Mouse (Mus musculus) MEL (cell line): ENCODE measurements at regions not wholly inside any gene's neighbourhood (a gene's known extent, or its start where the extent isn't known, plus 50 kb on each side); places are given as distances from the start of the nearest gene placed in this dataset.

Experiments used
- DNase-seq: peaks from one replicate; pipeline ENCODE4 v3.0.0; 2011; ENCODE audit warnings: low read depth, low spot score
- H3K27ac ChIP-seq: 2 replicates; pipeline ENCODE4 v1.5.1; 2012; ENCODE audit warnings: low read depth, mild to moderate bottlenecking, control low read depth, low read length, moderate library complexity; ENCODE audit not compliant: control insufficient read depth
- H3K27me3 ChIP-seq, 2 experiments: fragments of 150-350 bp in 1 of 2; sonication (generic) in 1 of 2; 2 replicates each; pipeline ENCODE4 v1.6.1; 2012; ENCODE audit warnings: low read length in 2 of 2, mild to moderate bottlenecking in 2 of 2, improper control_type of control experiment in 1 of 2, moderate library complexity in 1 of 2; ENCODE audit not compliant: insufficient read depth in 2 of 2, control insufficient read depth in 1 of 2
- H3K36me3 ChIP-seq, 2 experiments: 2 replicates each; pipeline ENCODE4 v1.6.1; 2012 to 2014; ENCODE audit warnings: low read length in 2 of 2, improper control_type of control experiment in 1 of 2, inconsistent platforms in 1 of 2, mild to moderate bottlenecking in 1 of 2; ENCODE audit not compliant: insufficient read depth in 2 of 2, control insufficient read depth in 1 of 2
- H3K4me1 ChIP-seq, 2 experiments: fragments of 150-350 bp in 1 of 2; sonication (generic) in 1 of 2; 2 replicates each; pipeline ENCODE4 v1.6.1; 2012; ENCODE audit warnings: low read length in 2 of 2, improper control_type of control experiment in 1 of 2, mild to moderate bottlenecking in 1 of 2; ENCODE audit not compliant: insufficient read depth in 2 of 2, control insufficient read depth in 1 of 2
- H3K4me3 ChIP-seq, 2 experiments: fragments of 150-350 bp in 1 of 2; sonication (generic) in 1 of 2; 2 replicates each; pipeline ENCODE4 v1.5.1; 2012; ENCODE audit warnings: low read depth in 2 of 2, low read length in 2 of 2, mild to moderate bottlenecking in 2 of 2, moderate library complexity in 2 of 2, control low read depth in 1 of 2, improper control_type of control experiment in 1 of 2; ENCODE audit not compliant: control insufficient read depth in 1 of 2, insufficient read depth in 1 of 2
- H3K79me2 ChIP-seq: 2 replicates; pipeline ENCODE4 v1.6.1; 2012; ENCODE audit warnings: mild to moderate bottlenecking, low read length, moderate library complexity; ENCODE audit not compliant: control insufficient read depth, poor library complexity, insufficient read depth
- H3K9ac ChIP-seq: 2 replicates; pipeline ENCODE4 v1.6.1; 2012; ENCODE audit warnings: low read depth, mild to moderate bottlenecking, control low read depth, low read length, moderate library complexity; ENCODE audit not compliant: control insufficient read depth, poor library complexity, severe bottlenecking
- H3K9me3 ChIP-seq: fragments of 150-350 bp; sonication (generic); replicated peaks from 2 replicates; pipeline ENCODE4 v1.6.1; 2012; ENCODE audit warnings: mild to moderate bottlenecking, low read length, improper control_type of control experiment, moderate library complexity; ENCODE audit not compliant: insufficient read depth
- HCFC1 ChIP-seq: IDR thresholded peaks from 2 replicates; pipeline ENCODE4 v1.6.1; 2012; ENCODE audit warnings: low read depth, mild to moderate bottlenecking, inconsistent platforms, low read length, improper control_type of control experiment, moderate library complexity
- JUND ChIP-seq: IDR thresholded peaks from 2 replicates; pipeline ENCODE4 v1.6.1; 2011; ENCODE audit warnings: low read depth, mild to moderate bottlenecking, improper control_type of control experiment, low read length
- MAFK ChIP-seq: IDR thresholded peaks from 2 replicates; pipeline ENCODE4 v1.6.1; 2011; ENCODE audit warnings: low read depth, mild to moderate bottlenecking, low read length, improper control_type of control experiment, borderline replicate concordance
- MAZ ChIP-seq: IDR thresholded peaks from 2 replicates; pipeline ENCODE4 v1.6.1; 2012; ENCODE audit warnings: low read depth, mild to moderate bottlenecking, inconsistent platforms, low read length, improper control_type of control experiment
- MYC ChIP-seq: IDR thresholded peaks from 2 replicates; pipeline ENCODE4 v1.6.1; 2011; ENCODE audit warnings: low read depth, mild to moderate bottlenecking, low read length, improper control_type of control experiment, moderate library complexity
- NELFE ChIP-seq: IDR thresholded peaks from 2 replicates; pipeline ENCODE4 v1.6.1; 2011; ENCODE audit warnings: low read depth, low read length, improper control_type of control experiment
- NRF1 ChIP-seq: IDR thresholded peaks from 2 replicates; pipeline ENCODE4 v1.6.1; 2014; ENCODE audit warnings: low read depth, mild to moderate bottlenecking, inconsistent platforms, low read length, improper control_type of control experiment, moderate library complexity; ENCODE audit not compliant: poor library complexity, insufficient read depth, severe bottlenecking
- POLR2A ChIP-seq, 2 experiments: IDR thresholded peaks; 2 replicates each; pipeline ENCODE4 v1.6.1; 2011 to 2012; ENCODE audit warnings: low read length in 2 of 2, mild to moderate bottlenecking in 2 of 2, control low read depth in 1 of 2, improper control_type of control experiment in 1 of 2, low read depth in 1 of 2, moderate library complexity in 1 of 2; ENCODE audit not compliant: control insufficient read depth in 1 of 2, insufficient read depth in 1 of 2, poor library complexity in 1 of 2
- POLR2AphosphoS2 ChIP-seq: IDR thresholded peaks from 2 replicates; pipeline ENCODE4 v1.6.1; 2011; ENCODE audit warnings: low read length, improper control_type of control experiment
- POLR2AphosphoS5 ChIP-seq: IDR thresholded peaks from 2 replicates; pipeline ENCODE4 v1.6.1; 2012; ENCODE audit warnings: low read depth, borderline replicate concordance, mild to moderate bottlenecking, inconsistent platforms, low read length, moderate library complexity, mixed read lengths
- USF1 ChIP-seq: IDR thresholded peaks from 2 replicates; pipeline ENCODE4 v1.6.1; 2014; ENCODE audit warnings: low read depth, mild to moderate bottlenecking, inconsistent platforms, low read length, improper control_type of control experiment, moderate library complexity
- USF2 ChIP-seq, 2 experiments: IDR thresholded peaks; 2 replicates each; pipeline ENCODE4 v1.6.1; 2011 to 2012; ENCODE audit warnings: improper control_type of control experiment in 2 of 2, low read length in 2 of 2, borderline replicate concordance in 1 of 2, inconsistent platforms in 1 of 2, low read depth in 1 of 2, mild to moderate bottlenecking in 1 of 2; ENCODE audit not compliant: insufficient read depth in 1 of 2
- ZKSCAN1 ChIP-seq: IDR thresholded peaks from 2 replicates; pipeline ENCODE4 v1.6.1; 2012; ENCODE audit warnings: low read depth, mild to moderate bottlenecking, inconsistent platforms, low read length, improper control_type of control experiment, moderate library complexity

DNA sequence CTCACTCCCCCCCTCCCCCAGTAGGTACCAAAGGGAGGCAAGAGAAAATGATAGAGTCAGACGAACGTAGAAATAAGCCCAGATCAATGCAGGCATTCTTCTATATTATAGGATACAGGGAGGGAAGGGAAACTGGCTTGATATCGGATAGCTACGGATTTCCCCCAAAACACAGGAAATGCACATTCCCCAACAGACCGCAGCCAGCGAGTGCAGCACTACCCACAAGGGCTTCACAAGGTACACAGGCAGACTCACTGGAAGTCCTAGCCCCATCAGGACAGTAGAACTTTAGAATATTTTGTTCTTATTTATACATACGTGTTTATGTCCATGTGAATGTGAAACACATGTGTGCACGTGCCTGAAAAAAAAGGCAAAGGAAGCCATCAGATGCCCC lies 218.8 kb upstream of the Habp2 start:
- Histone ChIP-seq H3K9me3 (no peaks in the 10 kb centered on the region), H3K36me3 (no peaks in the 10 kb centered on the region), H3K4me1 (peaks cover 2 to 5% of the 10 kb centered on the region in 2 experiments; a peak in 1 of 4 replicates), H3K27ac (no peak overlapping the region), H3K4me3 (no peak overlapping the region), H3K79me2 (no peaks in the 10 kb centered on the region), H3K27me3 (peaks cover 0 to 2% of the 10 kb centered on the region in 2 experiments; a peak in 1 of 4 replicates), H3K9ac (no peak overlapping the region)
- TF ChIP-seq POLR2A (IDR thresholded peaks at IDR 0.05; ENCODE audit: control insufficient read depth in 1 of 2, insufficient read depth in 1 of 2, low read depth in 1 of 2, low read length in 2 of 2, poor library complexity in 1 of 2) (no peak), ZKSCAN1 (no peak), MAFK (no peak), POLR2AphosphoS5 (no peak)
- no peak for DNase-seq

- H3K79me2 ChIP-seq, result no peaks in the 10 kb centered on the region
- TF ChIP-seq HCFC1, result no peak
- TF ChIP-seq POLR2AphosphoS5, result no peak
- no peak for TF ChIP-seq POLR2AphosphoS2
- TF ChIP-seq ZKSCAN1, result no peak
- no peaks in the 10 kb centered on the region for H3K36me3 ChIP-seq
- no peak overlapping the region for H3K27ac ChIP-seq
- no peak overlapping the region for H3K9ac ChIP-seq
- no peak overlapping the region for H3K4me3 ChIP-seq
- no peak for DNase-seq
- H3K27me3 ChIP-seq, result no peaks in the 10 kb centered on the region
- no peaks in the 10 kb centered on the region for H3K9me3 ChIP-seq
- peaks cover 2 to 5% of the 10 kb centered on the region in 2 experiments; a peak in 1 of 4 replicates for H3K4me1 ChIP-seq
These were observed 218.1 kb upstream of the Habp2 start for GRCm38 (mm10) chr19:56068854-56069253.

- Histone ChIP-seq H3K9me3 (no peaks in the 10 kb centered on the region), H3K79me2 (no peaks in the 10 kb centered on the region), H3K27ac (no peak overlapping the region), H3K27me3 (no peaks in the 10 kb centered on the region; a peak in 1 of 4 replicates), H3K4me1 (peaks cover 2 to 5% of the 10 kb centered on the region in 2 experiments; a peak in 1 of 4 replicates), H3K36me3 (no peaks in the 10 kb centered on the region), H3K9ac (no peak overlapping the region), H3K4me3 (no peak overlapping the region)
- TF ChIP-seq NRF1 (no peak), MAZ (no peak), JUND (no peak), MYC (no peak), USF2 (IDR thresholded peaks at IDR 0.05; ENCODE audit: borderline replicate concordance in 1 of 2, insufficient read depth in 1 of 2, low read depth in 1 of 2, low read length in 2 of 2) (no peak), NELFE (no peak), USF1 (no peak)
- DNase-seq, result no peak
These were observed 217.7 kb upstream of the Habp2 start for GRCm38 (mm10) chr19:56069266-56069665.
